Mouse (Mus musculus): ENCODE results near the gene Rpl18a.

DNA sequence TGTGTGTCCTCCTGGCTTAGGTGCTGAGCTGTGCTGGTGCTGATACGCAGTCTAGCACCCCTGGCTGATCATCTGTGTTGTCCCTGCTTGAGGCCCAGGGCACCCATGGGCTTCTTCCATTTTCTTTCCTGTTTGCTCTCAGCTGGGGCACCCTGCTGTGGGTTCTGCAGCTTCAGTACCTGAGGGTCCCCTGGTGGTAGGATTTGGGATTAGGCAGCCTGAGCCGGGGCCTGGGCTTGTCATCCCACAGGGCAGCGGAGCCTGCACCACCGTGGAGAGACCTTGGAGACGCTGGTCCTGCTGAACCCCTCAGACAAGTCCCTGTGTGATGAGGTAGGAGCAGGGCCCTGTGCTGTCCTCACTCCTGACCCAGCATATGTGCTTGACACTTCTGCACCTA is 14.4 kb upstream of the Rpl18a start:
- TF ChIP-seq POLR2A (IDR thresholded peaks at IDR 0.05; ENCODE audit: control insufficient read depth, extremely low read depth, insufficient read depth, low read length, poor library complexity) = no peak
- TF ChIP-seq CTCF (IDR thresholded peaks at IDR 0.05; ENCODE audit: borderline replicate concordance, control insufficient read depth, extremely low read depth, insufficient read depth, low read length, poor library complexity) = no peak

All from thymus, adult 2 months (tissue).